Mouse (Mus musculus) midbrain, postnatal 0 days (tissue): Measurements from ENCODE around the gene Pmp22. TPM values are rescaled to one million over a fixed set of nuclear protein-coding genes. Genes with fewer than 3 reads are reported as not detected.

Experiments
- ATAC-seq: fragments of 200-750 bp; cut with Nextera tagmentation; 2 replicates; pipeline ENCODE4 v1.8.0; 2017; ENCODE audit warnings: moderate number of reproducible peaks, mild to moderate bottlenecking, moderate TSS enrichment, moderate library complexity; ENCODE audit not compliant: low FRiP score
- DNase-seq: peaks from one replicate; pipeline ENCODE4 v3.0.0-alpha.2; 2015; ENCODE audit warnings: low spot score
- H3K27ac ChIP-seq: fragments of 300-500 bp; sonication (generic); 2 replicates; pipeline ENCODE4 v1.5.1; 2014; ENCODE audit warnings: low read depth, mild to moderate bottlenecking, low read length, mixed read lengths
- H3K27me3 ChIP-seq: fragments of 300-500 bp; sonication (generic); 2 replicates; pipeline ENCODE4 v1.6.1; 2014; ENCODE audit warnings: low read length, control low read depth, mixed read lengths; ENCODE audit not compliant: insufficient read depth
- H3K36me3 ChIP-seq: fragments of 300-500 bp; sonication (generic); 2 replicates; pipeline ENCODE4 v1.6.1; 2014; ENCODE audit warnings: low read length, control low read depth, mixed read lengths; ENCODE audit not compliant: insufficient read depth
- H3K4me1 ChIP-seq: fragments of 300-500 bp; sonication (generic); 2 replicates; pipeline ENCODE4 v1.6.1; 2014; ENCODE audit warnings: mild to moderate bottlenecking, control low read depth, antibody characterized with exemption, low read length, mixed read lengths; ENCODE audit not compliant: insufficient read depth
- H3K4me2 ChIP-seq: fragments of 300-500 bp; sonication (generic); 2 replicates; pipeline ENCODE4 v1.6.1; 2014; ENCODE audit warnings: low read depth, mild to moderate bottlenecking, low read length, mixed read lengths; ENCODE audit not compliant: poor library complexity, severe bottlenecking
- H3K4me3 ChIP-seq: fragments of 300-500 bp; sonication (generic); 2 replicates; pipeline ENCODE4 v1.5.1; 2014; ENCODE audit warnings: low read depth, mild to moderate bottlenecking, low read length, moderate library complexity
- H3K9ac ChIP-seq: fragments of 300-500 bp; sonication (generic); replicated peaks from 2 replicates; pipeline ENCODE4 v1.6.1; 2014; ENCODE audit warnings: mild to moderate bottlenecking, low read length, moderate library complexity, mixed read lengths; ENCODE audit not compliant: poor library complexity, severe bottlenecking
- H3K9me3 ChIP-seq: fragments of 300-500 bp; sonication (generic); 2 replicates; pipeline ENCODE4 v1.6.1; 2016; ENCODE audit warnings: low read length, control low read depth
- CTCF ChIP-seq: IDR thresholded peaks from 2 replicates; pipeline ENCODE4 v1.5.1; 2016; ENCODE audit warnings: antibody characterized with exemption, mild to moderate bottlenecking
- WGBS: fragments of 180-500 bp; shearing (Covaris S2); extraction: QIAGEN DNeasy Blood & Tissue Kit; methylation state at CpG from one replicate; pipeline ENCODE4 v1.1.7; 2014; 5-methylcytosine and 5-hydroxymethylcytosine counted together
- polyA plus RNA-seq: library from polyadenylated mRNA; unstranded; fragments of >200 nt; fragmentation: Nextera tagmentation; extraction: Ambion mirVana; gene quantifications from 2 replicates; pipeline ENCODE4 v1.2.1, GENCODE M21; 2015
- total RNA-seq: library from RNA; depleted of rRNA; stranded (reverse); fragments of >200 nt; gene quantifications from 2 replicates; pipeline ENCODE4 v1.2.3, GENCODE M21; 2014; rRNA removed

Pmp22 gene
- total and polyA plus RNA-seq, 2 experiments from 2014 or later = 29.8 to 39.1 TPM

DNA sequence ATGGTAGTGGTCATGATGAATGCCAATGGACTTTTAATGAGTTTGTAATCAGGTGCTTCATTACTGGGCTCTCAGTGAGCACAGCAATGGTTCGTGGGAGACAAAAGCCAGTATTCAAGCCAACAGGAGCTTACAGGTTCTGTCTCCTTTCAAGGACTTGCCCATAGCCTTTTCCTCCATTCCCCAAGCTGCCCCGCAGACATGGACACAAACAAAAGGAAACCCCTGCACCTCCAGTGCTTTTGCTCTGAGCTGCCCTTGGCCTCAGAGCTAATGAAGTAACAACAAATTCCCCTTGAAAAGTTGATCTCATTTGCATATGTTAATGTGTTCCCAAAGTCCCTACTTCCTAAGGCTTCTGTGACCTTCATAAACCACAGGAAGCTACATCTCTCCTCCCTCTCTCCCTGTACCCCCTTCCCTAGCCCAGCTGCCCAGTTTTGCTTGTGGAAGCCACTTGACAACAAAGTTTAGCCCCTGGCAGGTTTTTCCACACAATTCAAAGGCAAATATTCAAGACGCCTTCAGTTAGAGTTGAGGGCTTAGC is 73.3 kb downstream of the Pmp22 start:
- Histone ChIP-seq H3K36me3 (no peaks in the 10 kb centered on the region), H3K4me3 (no peak overlapping the region), H3K9me3 (no peaks in the 10 kb centered on the region), H3K27ac (no peak overlapping the region), H3K4me1 (no peaks in the 10 kb centered on the region), H3K9ac (no peak overlapping the region), H3K4me2 (no peak overlapping the region), H3K27me3 (no peaks in the 10 kb centered on the region)
- no peak for TF ChIP-seq CTCF
- DNase-seq (no peak), ATAC-seq (no peak)
- WGBS = 70% methylated on average over 3 of the region's 3 CpGs

Other genes starting within 250 kb of the Pmp22 start
- gene Tvp23b, start 249.5 kb upstream of the Pmp22 start, total RNA-seq = 29.5 and 36.6 TPM in 2 replicates
- 42.5 and 44.2 TPM in 2 replicates for gene Tvp23b, start 249.5 kb upstream of the Pmp22 start, polyA plus RNA-seq
- gene Cdrt4, start 177.8 kb upstream of the Pmp22 start, total RNA-seq = not detected in 2 replicates
- gene Cdrt4, start 177.8 kb upstream of the Pmp22 start, polyA plus RNA-seq = not detected in 2 replicates
- not detected in 2 replicates for gene Tekt3, start 67.3 kb upstream of the Pmp22 start, total RNA-seq
- 0.10 and 0.20 TPM in 2 replicates for gene Tekt3, start 67.3 kb upstream of the Pmp22 start, polyA plus RNA-seq